Mouse (Mus musculus): ENCODE data around the gene Zfp692. TPM values are rescaled to one million over a fixed set of nuclear protein-coding genes. Genes with fewer than 3 reads are reported as not detected.

Gene Zfp692
- polyA plus RNA-seq, 1 experiment = 14.8 TPM

GRCm38 (mm10) chr11:58322824-58323569, 16.1 kb downstream of the Zfp692 start:
- Histone ChIP-seq H3K36me3 (ENCODE audit: control insufficient read depth, insufficient read depth, low read length) (no peaks in the 10 kb centered on the region), H3K4me3 (ENCODE audit: insufficient read depth, low read depth, low read length) (peak overlapping the region; percentile 77), H3K27ac (ENCODE audit: insufficient read depth, low read depth, low read length) (peak overlapping the region; percentile 93), H3K27me3 (replicated peaks; ENCODE audit: control insufficient read depth, insufficient read depth, low read length) (no peaks in the 10 kb centered on the region), H3K4me1 (ENCODE audit: control insufficient read depth, insufficient read depth, low read length) (peaks cover 10% of the 10 kb centered on the region)
- TF ChIP-seq CTCF (conservative IDR thresholded peaks at IDR 0.05; ENCODE audit: insufficient read depth, insufficient read length, low read depth, low read length) = 0 out of 2 replicates have a peak, but pooled peaks have one; percentile 0
- peak; percentile 86 for TF ChIP-seq POLR2A (IDR thresholded peaks at IDR 0.05; ENCODE audit: low read depth, low read length)
- peak; percentile 99 for DNase-seq
- under 1% methylated on average over 63 of the region's 63 CpGs for WGBS

- H3K36me3 ChIP-seq (ENCODE audit: control insufficient read depth, insufficient read depth, low read length) = no peaks in the 10 kb centered on the region
- 7% methylated on average over 24 of the region's 24 CpGs for WGBS
- no peak for DNase-seq
- H3K4me1 ChIP-seq (ENCODE audit: control insufficient read depth, insufficient read depth, low read length) = peaks cover 10% of the 10 kb centered on the region
- TF ChIP-seq POLR2A (IDR thresholded peaks at IDR 0.05; ENCODE audit: low read depth, low read length) (no peak), CTCF (conservative IDR thresholded peaks at IDR 0.05; ENCODE audit: insufficient read depth, insufficient read length, low read depth, low read length) (no peak)
- peak overlapping the region; percentile 93 for H3K27ac ChIP-seq (ENCODE audit: insufficient read depth, low read depth, low read length)
- no peaks in the 10 kb centered on the region for H3K27me3 ChIP-seq (replicated peaks; ENCODE audit: control insufficient read depth, insufficient read depth, low read length)
- H3K4me3 ChIP-seq (ENCODE audit: insufficient read depth, low read depth, low read length) = peak overlapping the region; percentile 77
Observed at GRCm38 (mm10) chr11:58323570-58324340, 16.9 kb downstream of the Zfp692 start.

- 85% methylated on average over 3 of the region's 3 CpGs for WGBS
- Histone ChIP-seq H3K36me3 (ENCODE audit: control insufficient read depth, insufficient read depth, low read length) (no peaks in the 10 kb centered on the region), H3K27me3 (replicated peaks; ENCODE audit: control insufficient read depth, insufficient read depth, low read length) (no peaks in the 10 kb centered on the region), H3K4me3 (ENCODE audit: insufficient read depth, low read depth, low read length) (no peak overlapping the region), H3K4me1 (ENCODE audit: control insufficient read depth, insufficient read depth, low read length) (peaks cover 10% of the 10 kb centered on the region), H3K27ac (ENCODE audit: insufficient read depth, low read depth, low read length) (no peak overlapping the region)
- TF ChIP-seq POLR2A (IDR thresholded peaks at IDR 0.05; ENCODE audit: low read depth, low read length) (no peak), CTCF (conservative IDR thresholded peaks at IDR 0.05; ENCODE audit: insufficient read depth, insufficient read length, low read depth, low read length) (no peak)
- DNase-seq = no peak
Observed at GRCm38 (mm10) chr11:58324614-58325229, 17.9 kb downstream of the Zfp692 start.

GRCm38 (mm10) chr11:58326781-58327180, 19.9 kb downstream of the Zfp692 start:
- Histone ChIP-seq H3K4me3 (ENCODE audit: insufficient read depth, low read depth, low read length) (no peak overlapping the region), H3K4me1 (ENCODE audit: control insufficient read depth, insufficient read depth, low read length) (peaks cover 14% of the 10 kb centered on the region), H3K36me3 (ENCODE audit: control insufficient read depth, insufficient read depth, low read length) (no peaks in the 10 kb centered on the region), H3K27ac (ENCODE audit: insufficient read depth, low read depth, low read length) (no peak overlapping the region), H3K27me3 (replicated peaks; ENCODE audit: control insufficient read depth, insufficient read depth, low read length) (no peaks in the 10 kb centered on the region)
- no peak for DNase-seq
- 97% methylated on average over 3 of the region's 3 CpGs for WGBS
- 0 out of 2 replicates have a peak, but pooled peaks have one; percentile 15 for TF ChIP-seq CTCF (conservative IDR thresholded peaks at IDR 0.05; ENCODE audit: insufficient read depth, insufficient read length, low read depth, low read length)
- TF ChIP-seq POLR2A (IDR thresholded peaks at IDR 0.05; ENCODE audit: low read depth, low read length) = no peak

- TF ChIP-seq POLR2A (IDR thresholded peaks at IDR 0.05; ENCODE audit: low read depth, low read length) (no peak), CTCF (conservative IDR thresholded peaks at IDR 0.05; ENCODE audit: insufficient read depth, insufficient read length, low read depth, low read length) (no peak)
- no peak for DNase-seq
- Histone ChIP-seq H3K27me3 (replicated peaks; ENCODE audit: control insufficient read depth, insufficient read depth, low read length) (no peaks in the 10 kb centered on the region), H3K4me3 (ENCODE audit: insufficient read depth, low read depth, low read length) (peak overlapping the region; percentile 72), H3K36me3 (ENCODE audit: control insufficient read depth, insufficient read depth, low read length) (no peaks in the 10 kb centered on the region), H3K27ac (ENCODE audit: insufficient read depth, low read depth, low read length) (peak overlapping the region; percentile 2; the same call in 1 of the 2 replicates), H3K4me1 (ENCODE audit: control insufficient read depth, insufficient read depth, low read length) (peaks cover 8% of the 10 kb centered on the region)
- WGBS = under 1% methylated on average over 21 of the region's 21 CpGs
Observed at GRCm38 (mm10) chr11:58329906-58330275, 23.0 kb downstream of the Zfp692 start.

- WGBS = under 1% methylated on average over 52 of the region's 52 CpGs
- H3K27ac ChIP-seq (ENCODE audit: insufficient read depth, low read depth, low read length) = peak within 1 kb of the TSS; percentile 91
- peaks cover 8% of the 10 kb centered on the region for H3K4me1 ChIP-seq (ENCODE audit: control insufficient read depth, insufficient read depth, low read length)
- H3K36me3 ChIP-seq (ENCODE audit: control insufficient read depth, insufficient read depth, low read length) = no peaks in the 10 kb centered on the region
- TF ChIP-seq CTCF (conservative IDR thresholded peaks at IDR 0.05; ENCODE audit: insufficient read depth, insufficient read length, low read depth, low read length) = no peak
- TF ChIP-seq POLR2A (IDR thresholded peaks at IDR 0.05; ENCODE audit: low read depth, low read length) = no peak
- DNase-seq = peak; percentile 97
- peak within 1 kb of the TSS; percentile 72 for H3K4me3 ChIP-seq (ENCODE audit: insufficient read depth, low read depth, low read length)
- H3K27me3 ChIP-seq (replicated peaks; ENCODE audit: control insufficient read depth, insufficient read depth, low read length) = no peaks in the 10 kb centered on the region
Observed at GRCm38 (mm10) chr11:58330276-58331148, 23.6 kb downstream of the Zfp692 start, which contains the start of the genes Zfp672 and Sh3bp5l. Zfp672 (minus strand) TSS chr11:58330339. Sh3bp5l (plus strand) TSS chr11:58330724.
